Mouse (Mus musculus): ENCODE data around the gene Fuz. TPM values are rescaled to one million over a fixed set of nuclear protein-coding genes. Genes with fewer than 3 reads are reported as not detected.
"Not testable (repeated sequence)": the region's sequence is repeated elsewhere in the genome, so short reads cannot be mapped to it uniquely, and the experiment has no call there.

The Fuz gene
- polyA plus RNA-seq, 1 experiment from 2014 or later, result 19.7 TPM

DNA sequence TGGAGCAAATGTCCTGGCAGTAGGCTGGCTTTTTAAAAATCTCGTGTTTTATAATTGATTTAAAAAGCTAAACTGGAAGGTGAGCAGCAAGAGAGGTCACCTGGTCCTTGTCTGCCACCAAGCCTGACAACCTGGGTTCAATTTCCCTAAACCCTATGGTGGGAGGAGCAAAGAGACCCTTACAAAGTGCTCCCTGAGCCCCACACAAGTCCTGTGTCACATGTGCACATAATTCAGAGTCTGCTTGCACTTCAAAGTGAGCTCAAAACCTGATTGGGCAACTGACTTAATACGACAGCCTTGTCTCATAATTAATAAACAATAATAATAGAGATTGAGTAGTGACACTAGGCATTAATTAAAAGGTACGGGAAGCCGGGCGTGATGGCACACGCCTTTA is 25.3 kb upstream of the Fuz start:
- H3K27me3 ChIP-seq (replicated peaks; ENCODE audit: control insufficient read depth, insufficient read depth, low read length), result no peaks in the 10 kb centered on the region
- peak overlapping the region; percentile 97 for H3K4me3 ChIP-seq (ENCODE audit: low read depth, low read length)
- no peak for ATAC-seq (replicated peaks; ENCODE audit: low FRiP score, low TSS enrichment, low read depth)
- H3K36me3 ChIP-seq (ENCODE audit: control insufficient read depth, insufficient read depth, low read length), result peaks cover 13% of the 10 kb centered on the region
- 75% methylated on average over 6 of the region's 6 CpGs for WGBS
- peak overlapping the region; percentile 99; the same call in 1 of the 2 replicates for H3K27ac ChIP-seq (ENCODE audit: low read depth)
- DNase-seq (ENCODE audit: low spot score), result no peak
- H3K4me2 ChIP-seq (ENCODE audit: low read length), result peak overlapping the region; percentile 79
- peaks cover 33% of the 10 kb centered on the region for H3K4me1 ChIP-seq (replicated peaks; ENCODE audit: control insufficient read depth, insufficient read depth, low read length)
- peak overlapping the region; percentile 97 for H3K9ac ChIP-seq (ENCODE audit: low read length)
- no peaks in the 10 kb centered on the region for H3K9me3 ChIP-seq (ENCODE audit: control insufficient read depth, low read length)

DNA sequence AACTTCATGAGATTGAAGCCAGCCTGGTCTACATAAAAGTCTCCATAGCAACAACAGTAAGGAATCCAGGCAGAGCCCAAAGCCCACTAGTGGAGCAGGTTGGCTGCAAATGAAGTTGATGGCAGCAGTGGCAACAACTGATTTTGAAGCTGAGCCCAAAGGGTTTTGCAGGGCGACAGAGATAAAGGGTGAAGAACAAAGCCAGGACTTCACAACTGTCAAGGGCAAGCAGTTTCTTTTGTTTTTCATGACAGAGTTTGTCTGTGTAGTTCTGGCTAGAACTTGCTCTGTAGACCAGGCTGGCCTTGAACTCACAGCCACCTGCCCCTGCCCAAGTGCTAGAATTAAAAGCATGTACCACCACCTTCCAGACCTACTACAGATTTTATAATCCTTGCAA is 24.7 kb upstream of the Fuz start:
- Histone ChIP-seq H3K36me3 (ENCODE audit: control insufficient read depth, insufficient read depth, low read length) (peaks cover 11% of the 10 kb centered on the region; the same call in 1 of the 2 replicates), H3K4me1 (replicated peaks; ENCODE audit: control insufficient read depth, insufficient read depth, low read length) (peaks cover 27% of the 10 kb centered on the region), H3K4me2 (ENCODE audit: low read length) (no peak overlapping the region), H3K4me3 (ENCODE audit: low read depth, low read length) (no peak overlapping the region), H3K9ac (ENCODE audit: low read length) (no peak overlapping the region), H3K9me3 (ENCODE audit: control insufficient read depth, low read length) (no peaks in the 10 kb centered on the region), H3K27me3 (replicated peaks; ENCODE audit: control insufficient read depth, insufficient read depth, low read length) (no peaks in the 10 kb centered on the region), H3K27ac (ENCODE audit: low read depth) (no peak overlapping the region)
- ATAC-seq (replicated peaks; ENCODE audit: low FRiP score, low TSS enrichment, low read depth) (no peak), DNase-seq (ENCODE audit: low spot score) (no peak)
- 90% methylated on average over 1 of the region's 1 CpGs for WGBS

DNA sequence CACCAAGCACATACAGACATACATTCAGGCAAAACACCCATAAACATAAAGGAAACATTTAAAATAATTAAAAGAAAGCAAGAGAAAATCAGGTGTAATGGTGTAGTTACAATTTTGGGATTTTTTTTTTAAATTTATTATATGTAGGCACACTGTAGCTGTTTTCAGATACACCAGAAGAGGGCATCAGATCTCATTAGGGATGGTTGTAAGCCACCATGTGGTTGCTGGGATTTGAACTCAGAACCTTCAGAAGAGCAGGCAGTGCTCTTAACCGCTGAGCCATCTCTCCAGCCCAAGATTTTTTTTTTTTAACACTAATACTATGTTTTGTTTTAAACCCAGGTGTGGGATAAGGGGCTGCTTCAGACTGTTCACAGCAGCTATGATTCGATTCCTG is 24.1 kb upstream of the Fuz start:
- 90% methylated on average over 2 of the region's 2 CpGs for WGBS
- H3K27ac ChIP-seq (ENCODE audit: low read depth); H3K27me3 ChIP-seq (replicated peaks; ENCODE audit: control insufficient read depth, insufficient read depth, low read length); ATAC-seq (replicated peaks; ENCODE audit: low FRiP score, low TSS enrichment, low read depth); H3K9ac ChIP-seq (ENCODE audit: low read length); H3K9me3 ChIP-seq (ENCODE audit: control insufficient read depth, low read length); H3K4me3 ChIP-seq (ENCODE audit: low read depth, low read length); DNase-seq (ENCODE audit: low spot score); H3K4me2 ChIP-seq (ENCODE audit: low read length): not testable (repeated sequence)
- peaks cover 21% of the 10 kb centered on the region for H3K4me1 ChIP-seq (replicated peaks; ENCODE audit: control insufficient read depth, insufficient read depth, low read length)
- H3K36me3 ChIP-seq (ENCODE audit: control insufficient read depth, insufficient read depth, low read length), result peaks cover 11% of the 10 kb centered on the region; the same call in 1 of the 2 replicates

DNA sequence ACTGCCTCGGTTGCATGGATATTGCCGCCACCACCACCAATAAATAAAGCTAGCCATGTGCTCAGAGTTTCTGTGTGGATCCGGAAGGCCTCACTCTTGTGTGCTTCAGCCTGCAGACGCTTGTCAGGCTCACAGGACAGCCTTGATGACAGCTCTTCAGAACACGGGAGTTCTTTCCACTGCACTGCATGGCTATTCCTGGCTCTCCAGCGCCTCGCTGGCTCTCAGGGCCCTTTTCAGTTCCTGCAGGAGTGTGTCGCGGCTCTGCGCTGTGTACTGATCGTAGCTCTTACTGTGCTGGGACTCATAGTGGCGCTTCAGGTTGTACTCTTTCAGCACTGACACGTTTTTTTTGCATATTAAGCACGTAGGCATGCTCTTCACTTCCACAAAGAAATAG is 18.0 kb upstream of the Fuz start:
- Histone ChIP-seq H3K27me3 (replicated peaks; ENCODE audit: control insufficient read depth, insufficient read depth, low read length) (no peaks in the 10 kb centered on the region), H3K4me3 (ENCODE audit: low read depth, low read length) (no peak overlapping the region), H3K9ac (ENCODE audit: low read length) (no peak overlapping the region), H3K9me3 (ENCODE audit: control insufficient read depth, low read length) (no peaks in the 10 kb centered on the region), H3K27ac (ENCODE audit: low read depth) (no peak overlapping the region), H3K4me2 (ENCODE audit: low read length) (no peak overlapping the region), H3K36me3 (ENCODE audit: control insufficient read depth, insufficient read depth, low read length) (peaks cover 70% of the 10 kb centered on the region), H3K4me1 (replicated peaks; ENCODE audit: control insufficient read depth, insufficient read depth, low read length) (no peaks in the 10 kb centered on the region)
- ATAC-seq (replicated peaks; ENCODE audit: low FRiP score, low TSS enrichment, low read depth) (no peak), DNase-seq (ENCODE audit: low spot score) (no peak)
- WGBS, result 88% methylated on average over 14 of the region's 14 CpGs

DNA sequence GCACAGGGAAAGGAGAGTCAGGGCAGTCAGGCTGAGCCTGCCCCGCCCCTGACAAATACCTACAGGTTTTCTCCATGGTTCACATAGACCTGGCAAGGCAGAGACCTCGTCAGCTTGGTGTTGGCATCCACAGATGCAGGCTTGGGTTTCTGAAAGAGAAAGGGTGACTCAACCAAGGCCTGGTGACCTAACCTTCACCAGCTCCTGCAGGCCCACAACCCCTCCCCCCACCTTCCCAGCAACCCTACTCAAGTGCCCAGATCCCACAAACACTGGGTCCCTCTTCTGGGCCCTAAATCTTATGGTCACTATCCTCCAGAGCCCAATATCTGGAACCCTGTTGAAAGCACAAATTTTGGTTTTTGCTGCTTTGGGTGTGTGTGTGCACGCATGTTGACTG is 12.8 kb upstream of the Fuz start:
- no peak overlapping the region for H3K4me3 ChIP-seq (ENCODE audit: low read depth, low read length)
- DNase-seq (ENCODE audit: low spot score), result no peak
- WGBS, result 96% methylated on average over 3 of the region's 3 CpGs
- no peak overlapping the region for H3K9ac ChIP-seq (ENCODE audit: low read length)
- no peak overlapping the region for H3K4me2 ChIP-seq (ENCODE audit: low read length)
- no peaks in the 10 kb centered on the region for H3K4me1 ChIP-seq (replicated peaks; ENCODE audit: control insufficient read depth, insufficient read depth, low read length)
- H3K27me3 ChIP-seq (replicated peaks; ENCODE audit: control insufficient read depth, insufficient read depth, low read length), result no peaks in the 10 kb centered on the region
- no peak overlapping the region for H3K27ac ChIP-seq (ENCODE audit: low read depth)
- ATAC-seq (replicated peaks; ENCODE audit: low FRiP score, low TSS enrichment, low read depth), result no peak
- no peaks in the 10 kb centered on the region for H3K9me3 ChIP-seq (ENCODE audit: control insufficient read depth, low read length)
- peaks cover 90% of the 10 kb centered on the region for H3K36me3 ChIP-seq (ENCODE audit: control insufficient read depth, insufficient read depth, low read length)

DNA sequence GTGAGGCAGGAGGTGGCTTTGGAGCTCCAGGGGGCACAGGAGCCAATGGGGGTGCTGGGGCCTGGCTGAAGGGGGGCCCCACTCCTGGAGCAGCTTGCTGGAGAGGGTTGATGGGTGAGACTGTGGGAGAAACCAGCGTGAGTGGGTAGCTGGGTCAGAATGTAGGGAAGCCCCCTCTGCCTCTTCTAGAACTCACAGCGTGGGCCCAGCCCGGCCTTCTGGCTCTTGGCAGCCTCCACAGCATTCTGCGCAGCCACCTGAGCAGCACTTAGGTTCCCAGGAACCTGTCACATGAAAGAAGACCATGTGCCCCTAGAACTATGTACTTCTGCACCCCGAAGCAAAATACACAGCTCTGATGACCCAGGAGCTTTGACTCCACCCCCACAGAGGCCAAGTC is 11.2 kb upstream of the Fuz start:
- peaks cover 86% of the 10 kb centered on the region for H3K36me3 ChIP-seq (ENCODE audit: control insufficient read depth, insufficient read depth, low read length)
- 0 out of 2 replicates have a peak, but pooled peaks have one; percentile 5 for ATAC-seq (replicated peaks; ENCODE audit: low FRiP score, low TSS enrichment, low read depth)
- no peaks in the 10 kb centered on the region for H3K27me3 ChIP-seq (replicated peaks; ENCODE audit: control insufficient read depth, insufficient read depth, low read length)
- H3K9ac ChIP-seq (ENCODE audit: low read length), result no peak overlapping the region
- no peaks in the 10 kb centered on the region for H3K9me3 ChIP-seq (ENCODE audit: control insufficient read depth, low read length)
- no peak overlapping the region for H3K27ac ChIP-seq (ENCODE audit: low read depth)
- no peak overlapping the region for H3K4me2 ChIP-seq (ENCODE audit: low read length)
- no peak overlapping the region for H3K4me3 ChIP-seq (ENCODE audit: low read depth, low read length)
- WGBS, result 98% methylated on average over 5 of the region's 5 CpGs
- H3K4me1 ChIP-seq (replicated peaks; ENCODE audit: control insufficient read depth, insufficient read depth, low read length), result no peaks in the 10 kb centered on the region
- no peak for DNase-seq (ENCODE audit: low spot score)

DNA sequence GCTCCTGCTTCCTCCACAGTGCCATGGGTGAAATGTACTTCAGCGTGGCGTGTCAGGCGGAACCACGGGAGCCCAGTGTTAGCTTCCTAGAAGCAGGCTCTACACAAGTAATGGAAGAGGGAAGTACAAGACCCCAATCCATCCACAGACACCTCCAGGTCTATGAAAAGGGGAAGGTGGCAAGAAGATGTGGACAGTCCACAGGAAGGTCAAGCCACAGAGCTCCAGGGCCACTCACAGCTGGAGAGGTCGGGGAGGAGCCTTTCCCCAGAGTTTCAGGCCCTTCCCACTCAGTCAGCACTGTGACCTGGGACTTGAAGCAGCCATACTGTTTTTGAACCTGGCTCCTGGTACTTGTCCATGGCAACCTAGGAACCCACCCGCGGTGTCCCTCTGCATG is 8.9 kb upstream of the Fuz start:
- H3K9ac ChIP-seq (ENCODE audit: low read length), result no peak overlapping the region
- ATAC-seq (replicated peaks; ENCODE audit: low FRiP score, low TSS enrichment, low read depth) (no peak), DNase-seq (ENCODE audit: low spot score) (no peak)
- no peaks in the 10 kb centered on the region for H3K9me3 ChIP-seq (ENCODE audit: control insufficient read depth, low read length)
- H3K4me1 ChIP-seq (replicated peaks; ENCODE audit: control insufficient read depth, insufficient read depth, low read length), result peaks cover 9% of the 10 kb centered on the region
- no peak overlapping the region for H3K4me3 ChIP-seq (ENCODE audit: low read depth, low read length)
- H3K27ac ChIP-seq (ENCODE audit: low read depth), result no peak overlapping the region
- no peaks in the 10 kb centered on the region for H3K27me3 ChIP-seq (replicated peaks; ENCODE audit: control insufficient read depth, insufficient read depth, low read length)
- peaks cover 69% of the 10 kb centered on the region for H3K36me3 ChIP-seq (ENCODE audit: control insufficient read depth, insufficient read depth, low read length)
- WGBS, result 90% methylated on average over 7 of the region's 7 CpGs
- no peak overlapping the region for H3K4me2 ChIP-seq (ENCODE audit: low read length)

DNA sequence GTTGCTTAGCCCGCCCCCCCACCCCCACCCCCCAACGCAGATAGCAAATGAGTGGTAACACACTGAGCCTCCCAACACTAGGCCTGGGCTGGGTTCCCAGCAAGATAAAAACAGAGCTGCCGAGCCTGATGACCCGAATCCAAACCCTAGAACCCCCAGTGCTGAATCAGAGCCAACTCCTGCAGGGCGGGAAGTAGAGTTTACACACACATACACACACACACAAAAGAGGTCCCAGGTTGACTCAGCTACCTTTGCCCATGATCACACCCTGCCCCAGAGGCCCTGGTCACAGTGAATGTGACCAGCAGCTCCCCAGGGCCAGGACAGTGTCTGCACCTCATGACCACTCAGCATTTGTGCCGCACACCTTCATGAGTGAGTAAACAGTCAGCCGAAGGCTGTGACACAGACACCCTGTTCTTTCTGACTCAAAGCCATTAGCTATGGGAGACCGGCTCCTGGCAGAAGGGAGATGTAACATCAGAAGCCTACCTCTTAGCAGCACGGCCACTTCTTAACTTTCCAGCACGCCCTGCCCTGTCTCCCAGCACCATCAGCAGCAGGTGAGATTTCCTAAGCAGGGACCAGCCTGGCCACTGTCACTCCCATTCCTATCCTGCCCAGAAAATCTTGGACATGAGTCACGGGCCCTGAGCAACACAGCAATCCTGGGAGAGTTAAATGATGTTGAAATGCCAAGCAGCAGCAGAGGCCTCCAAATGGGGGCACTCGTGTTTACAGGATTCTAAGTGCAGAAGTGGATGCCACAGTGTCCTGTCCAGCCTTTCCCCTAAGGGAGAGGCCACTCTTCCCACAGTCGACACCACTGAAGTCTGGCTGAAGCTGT is 7.4 kb upstream of the Fuz start:
- Histone ChIP-seq H3K9me3 (ENCODE audit: control insufficient read depth, low read length) (no peaks in the 10 kb centered on the region), H3K9ac (ENCODE audit: low read length) (no peak overlapping the region), H3K27me3 (replicated peaks; ENCODE audit: control insufficient read depth, insufficient read depth, low read length) (no peaks in the 10 kb centered on the region), H3K27ac (ENCODE audit: low read depth) (no peak overlapping the region), H3K4me3 (ENCODE audit: low read depth, low read length) (no peak overlapping the region), H3K4me2 (ENCODE audit: low read length) (no peak overlapping the region), H3K36me3 (ENCODE audit: control insufficient read depth, insufficient read depth, low read length) (peaks cover 54% of the 10 kb centered on the region), H3K4me1 (replicated peaks; ENCODE audit: control insufficient read depth, insufficient read depth, low read length) (peaks cover 14% of the 10 kb centered on the region)
- DNase-seq (ENCODE audit: low spot score), result no peak
- 88% methylated on average over 13 of the region's 13 CpGs for WGBS
- no peak for ATAC-seq (replicated peaks; ENCODE audit: low FRiP score, low TSS enrichment, low read depth)

DNA sequence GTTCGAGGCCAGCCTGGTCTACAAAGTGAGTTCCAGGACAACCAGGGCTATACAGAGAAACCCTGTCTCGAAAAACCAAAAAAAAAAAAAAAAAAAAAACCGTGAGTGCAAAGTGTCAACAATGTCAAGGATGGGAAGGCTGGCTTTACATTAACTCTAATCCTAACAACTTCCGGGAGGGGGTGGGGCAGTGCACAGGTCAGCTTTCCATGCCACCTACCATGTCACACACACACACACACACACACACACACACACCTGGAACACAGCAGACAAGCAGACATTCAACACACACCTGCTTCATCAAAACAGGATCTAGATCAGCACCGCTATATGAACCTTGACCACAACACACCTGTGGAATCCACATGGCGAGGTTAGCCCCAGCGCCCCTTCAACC is 5.7 kb upstream of the Fuz start:
- no peak overlapping the region for H3K9ac ChIP-seq (ENCODE audit: low read length)
- H3K4me3 ChIP-seq (ENCODE audit: low read depth, low read length), result no peak overlapping the region
- H3K36me3 ChIP-seq (ENCODE audit: control insufficient read depth, insufficient read depth, low read length), result peaks cover 40% of the 10 kb centered on the region

More for the DNA sequence above, 5.7 kb upstream of the Fuz start:
- DNase-seq (ENCODE audit: low spot score) (no peak), ATAC-seq (replicated peaks; ENCODE audit: low FRiP score, low TSS enrichment, low read depth) (no peak)
- WGBS, result 85% methylated on average over 6 of the region's 7 CpGs
- Histone ChIP-seq H3K9me3 (ENCODE audit: control insufficient read depth, low read length) (no peaks in the 10 kb centered on the region), H3K27me3 (replicated peaks; ENCODE audit: control insufficient read depth, insufficient read depth, low read length) (no peaks in the 10 kb centered on the region), H3K4me1 (replicated peaks; ENCODE audit: control insufficient read depth, insufficient read depth, low read length) (peaks cover 19% of the 10 kb centered on the region), H3K27ac (ENCODE audit: low read depth) (no peak overlapping the region), H3K4me2 (ENCODE audit: low read length) (no peak overlapping the region)

Measured in intestine, embryonic 14.5 days (tissue).